In the genomic region with DNA sequence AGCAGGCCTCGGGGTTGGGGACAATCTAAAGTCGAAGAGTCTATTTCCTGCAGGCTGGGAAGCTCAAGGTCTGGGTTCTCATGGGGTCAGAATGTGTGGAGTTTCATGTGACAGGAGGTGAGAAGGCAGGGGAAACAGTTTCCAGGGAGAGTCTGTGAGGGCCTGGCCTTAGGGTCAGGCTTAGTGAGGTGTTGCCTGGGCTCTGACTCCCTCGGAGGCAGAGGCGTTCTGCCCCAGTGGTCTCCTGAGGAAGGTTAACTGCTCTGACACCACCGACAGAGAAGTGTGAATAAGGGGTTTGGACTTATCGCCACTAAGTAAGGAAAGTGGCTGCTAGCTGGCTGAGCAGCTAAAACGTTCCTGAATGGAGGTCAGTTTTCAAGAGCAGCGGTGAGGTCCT, we compare ENCODE assay signal across 24 mouse cellular contexts.
A peak's percentile ranks its signal among the peaks of the same experiment; 100 is the strongest.
DNase-seq lines count a peak whose midpoint lies in the region; ATAC-seq and TF ChIP-seq lines count a peak whose summit lies in the region.
"Had no signal": no experiment of that assay in that cellular context is flagged by ENCODE, and none has a peak within 500 bp of the region (broad histone marks: within the 10 kb centered on the region; RNA-seq: fewer than 3 reads in every experiment).

No protein-coding gene starts in this region.

- WGBS in kidney, adult 2 months, result 27% methylated on average over 8 of the region's 8 CpGs
- WGBS in kidney, postnatal 0 days, result 20% methylated on average over 8 of the region's 8 CpGs
- WGBS in limb, embryonic 10.5 days, result 33% methylated on average over 8 of the region's 8 CpGs

- H3K4me1 ChIP-seq in kidney, adult 2 months (ENCODE audit: control insufficient read depth, insufficient read depth, low read length), result peaks cover 14% of the 10 kb centered on the region
- H3K4me1 ChIP-seq in kidney, postnatal 0 days (replicated peaks; ENCODE audit: insufficient read depth, low read length), result peaks cover 11% of the 10 kb centered on the region
- H3K4me1 ChIP-seq in limb, embryonic 10.5 days, result peaks cover 18% of the 10 kb centered on the region
- H3K4me1 ChIP-seq: liver, embryonic 13.5 days had no signal

- H3K27me3 ChIP-seq in Patski, result no peaks in the 10 kb centered on the region
- H3K27me3 ChIP-seq in kidney, adult 2 months (replicated peaks; ENCODE audit: control insufficient read depth, insufficient read depth, low read length), result no peaks in the 10 kb centered on the region
- H3K27me3 ChIP-seq in kidney, postnatal 0 days (ENCODE audit: insufficient read depth, low read length), result no peaks in the 10 kb centered on the region
- H3K27me3 ChIP-seq in limb, embryonic 10.5 days (ENCODE audit: low read depth, poor library complexity, severe bottlenecking), result no peaks in the 10 kb centered on the region
- H3K27me3 ChIP-seq: embryonic facial prominence, embryonic 15.5 days; heart, embryonic 12.5 days; liver, embryonic 13.5 days had no signal

- H3K27ac ChIP-seq in kidney, adult 2 months (ENCODE audit: insufficient read depth, low read depth, low read length), result 0 out of 2 replicates have a peak overlapping the region, but pooled peaks have one; percentile 5
- peak overlapping the region; percentile 81 for H3K27ac ChIP-seq in kidney, postnatal 0 days
- H3K27ac ChIP-seq in limb, embryonic 10.5 days, result 0 out of 2 replicates have a peak overlapping the region, but pooled peaks have one; percentile 25
- H3K27ac ChIP-seq: embryonic facial prominence, embryonic 15.5 days; hindbrain, postnatal 0 days; liver, embryonic 13.5 days had no signal

- ATAC-seq in Patski, result peak; percentile 14
- peak; percentile 85 for ATAC-seq in kidney, postnatal 0 days (replicated peaks; ENCODE audit: low FRiP score, low read depth)
- ATAC-seq: forebrain, embryonic 16.5 days; hindbrain, postnatal 0 days; midbrain, embryonic 16.5 days had no signal

- no peak for TF ChIP-seq CTCF in Patski (IDR thresholded peaks at IDR 0.05)
- no peak for TF ChIP-seq CTCF in kidney, adult 2 months (conservative IDR thresholded peaks at IDR 0.05; ENCODE audit: insufficient read depth, insufficient read length, low read depth, low read length)
- TF ChIP-seq CTCF in kidney, postnatal 0 days (IDR thresholded peaks at IDR 0.05; ENCODE audit: low read depth), result no peak

- H3K9me3 ChIP-seq in kidney, postnatal 0 days (replicated peaks; ENCODE audit: low read length), result no peaks in the 10 kb centered on the region
- H3K9me3 ChIP-seq in limb, embryonic 10.5 days (replicated peaks), result no peaks in the 10 kb centered on the region
- H3K9me3 ChIP-seq: embryonic facial prominence, embryonic 15.5 days; heart, embryonic 12.5 days; liver, embryonic 13.5 days had no signal

- no peak for TF ChIP-seq POLR2A in kidney, adult 2 months (IDR thresholded peaks at IDR 0.05; ENCODE audit: low read depth, low read length)

- in situ Hi-C loops in Patski (cut with MboI; ENCODE audit: low pct_unique_long_range_greater_than_20kb), result no loop called here

- no peak overlapping the region for H3K4me3 ChIP-seq in kidney, adult 2 months (ENCODE audit: insufficient read depth, low read depth, low read length)
- H3K4me3 ChIP-seq in kidney, postnatal 0 days (replicated peaks; ENCODE audit: low read depth, low read length), result no peak overlapping the region
- H3K4me3 ChIP-seq in limb, embryonic 10.5 days, result no peak overlapping the region
- H3K4me3 ChIP-seq: embryonic facial prominence, embryonic 15.5 days; heart, embryonic 12.5 days; liver, embryonic 13.5 days had no signal

- no peak overlapping the region for H3K9ac ChIP-seq in kidney, postnatal 0 days (ENCODE audit: low read depth, low read length)
- H3K9ac ChIP-seq: embryonic facial prominence, embryonic 15.5 days; heart, embryonic 12.5 days; liver, embryonic 13.5 days; lung, embryonic 14.5 days had no signal

- POLR2A ChIA-PET in Patski (lab: Charles Lee), result interaction anchor here (0.5 kb wide), 1 partner anchor 354 kb away, joined by 5 read pairs; no protein-coding TSS in a partner anchor

- CTCF ChIA-PET in Patski (lab: Charles Lee), result interaction anchor here (1.5 kb wide), 1 partner anchor 12 kb away, joined by 3 read pairs; no protein-coding TSS in a partner anchor

- no peak overlapping the region for H3K4me2 ChIP-seq in kidney, postnatal 0 days (ENCODE audit: low read length)
- H3K4me2 ChIP-seq: embryonic facial prominence, embryonic 15.5 days; heart, embryonic 12.5 days; liver, embryonic 13.5 days; lung, embryonic 14.5 days had no signal

- no peaks in the 10 kb centered on the region for H3K36me3 ChIP-seq in kidney, adult 2 months (ENCODE audit: control insufficient read depth, insufficient read depth, low read length)
- no peaks in the 10 kb centered on the region for H3K36me3 ChIP-seq in kidney, postnatal 0 days (ENCODE audit: insufficient read depth, low read length)
- no peaks in the 10 kb centered on the region for H3K36me3 ChIP-seq in limb, embryonic 10.5 days
- H3K36me3 ChIP-seq: embryonic facial prominence, embryonic 15.5 days; heart, embryonic 12.5 days; liver, embryonic 13.5 days had no signal

- DNase-seq in Patski (ENCODE audit: low read depth, low spot score), result no peak
- peak; percentile 64 for DNase-seq in kidney, adult 2 months
- DNase-seq in kidney, postnatal 0 days (ENCODE audit: low spot score), result peak; percentile 70
- DNase-seq in limb, embryonic 10.5 days (ENCODE audit: low spot score), result no peak
- no peak for DNase-seq in MN1 (ENCODE audit: low spot score)
- DNase-seq in adrenal gland, adult 2 months, result no peak
- DNase-seq in right cerebral cortex, adult 18-20 months, result no peak
- DNase-seq: adrenal gland, adult 8-10 months; cerebellum, adult 2 months; cerebellum, postnatal 25 days; gastrocnemius, postnatal 10 days; heart, adult 11 months; heart, postnatal 10 days; layer of hippocampus, postnatal 36 days; liver, embryonic 13.5 days; lung, embryonic 14.5 days; lung, postnatal 4 days; thymus, adult 18-20 months; thymus, postnatal 4 days had no signal

Comparison
In these comparisons a context has a peak if more than half of its experiments do, and no peak if none do; other contexts are left out.
1. DNase-seq: peak in kidney, adult 2 months (single experiment) and kidney, postnatal 0 days (single experiment); none in Patski (single experiment), limb, embryonic 10.5 days (single experiment), MN1 (single experiment), adrenal gland, adult 2 months (single experiment) and right cerebral cortex, adult 18-20 months (single experiment).
2. H3K27ac ChIP-seq: peak in every context shown above with its lines; median percentile 81 in kidney, postnatal 0 days; 25 in limb, embryonic 10.5 days; 5 in kidney, adult 2 months.